Mouse (Mus musculus) heart, embryonic 15.5 days (tissue): Measurements from ENCODE around the gene Rapgef2. TPM values are rescaled to one million over a fixed set of nuclear protein-coding genes. Genes with fewer than 3 reads are reported as not detected.

Experiments used
- ATAC-seq: fragments of 200-750 bp; cut with Nextera tagmentation; replicated peaks from 2 replicates; pipeline ENCODE4 v1.8.0; 2017; ENCODE audit warnings: low read depth, moderate TSS enrichment; ENCODE audit not compliant: insufficient number of reproducible peaks, insufficient read depth, low FRiP score
- H3K27ac ChIP-seq: fragments of 300-500 bp; sonication (generic); 2 replicates; pipeline ENCODE4 v1.5.1; 2015; ENCODE audit warnings: mild to moderate bottlenecking, inconsistent platforms
- H3K27me3 ChIP-seq: fragments of 300-500 bp; sonication (generic); 2 replicates; pipeline ENCODE4 v1.6.1; 2015; ENCODE audit warnings: inconsistent platforms
- H3K36me3 ChIP-seq: fragments of 300-500 bp; sonication (generic); 2 replicates; pipeline ENCODE4 v1.6.1; 2015; ENCODE audit warnings: mild to moderate bottlenecking, inconsistent platforms
- H3K4me1 ChIP-seq: fragments of 300-500 bp; sonication (generic); replicated peaks from 2 replicates; pipeline ENCODE4 v1.6.1; 2015; ENCODE audit warnings: inconsistent platforms
- H3K4me2 ChIP-seq: fragments of 300-500 bp; sonication (generic); 2 replicates; pipeline ENCODE4 v1.6.1; 2015; ENCODE audit warnings: inconsistent platforms, mild to moderate bottlenecking, moderate library complexity
- H3K4me3 ChIP-seq: fragments of 300-500 bp; sonication (generic); 2 replicates; pipeline ENCODE4 v1.5.1; 2015; ENCODE audit warnings: mild to moderate bottlenecking, inconsistent platforms
- H3K9ac ChIP-seq: fragments of 300-500 bp; sonication (generic); 2 replicates; pipeline ENCODE4 v1.6.1; 2015; ENCODE audit warnings: mild to moderate bottlenecking, inconsistent platforms
- H3K9me3 ChIP-seq: fragments of 300-500 bp; sonication (generic); replicated peaks from 2 replicates; pipeline ENCODE4 v1.6.1; 2016; ENCODE audit warnings: inconsistent platforms
- WGBS: fragments of 180-500 bp; shearing (Covaris S2); methylation state at CpG from one replicate; pipeline ENCODE4 v1.1.7; 2015; ENCODE audit warnings: mixed read lengths; 5-methylcytosine and 5-hydroxymethylcytosine counted together
- polyA plus RNA-seq: library from polyadenylated mRNA; unstranded; fragments of >200 nt; fragmentation: Nextera tagmentation; extraction: Ambion mirVana; gene quantifications from 2 replicates; pipeline ENCODE4 v1.2.1, GENCODE M21; 2015

The Rapgef2 gene
- polyA plus RNA-seq, 1 experiment from 2014 or later = 5.7 TPM

GRCm38 (mm10) chr3:79022690-79023089 is 263.6 kb downstream of the Rapgef2 start:
- H3K9me3 ChIP-seq = no peaks in the 10 kb centered on the region
- ATAC-seq = no peak
- H3K27ac ChIP-seq = no peak overlapping the region
- H3K36me3 ChIP-seq = no peaks in the 10 kb centered on the region
- 64% methylated on average over 4 of the region's 4 CpGs for WGBS
- no peaks in the 10 kb centered on the region for H3K27me3 ChIP-seq
- H3K4me1 ChIP-seq = peaks cover 18% of the 10 kb centered on the region
- H3K9ac ChIP-seq = no peak overlapping the region
- no peak overlapping the region for H3K4me3 ChIP-seq
- no peak overlapping the region for H3K4me2 ChIP-seq

GRCm38 (mm10) chr3:79017440-79017839 is 268.9 kb downstream of the Rapgef2 start:
- H3K4me2 ChIP-seq = no peak overlapping the region
- ATAC-seq = no peak
- H3K9ac ChIP-seq = no peak overlapping the region
- H3K9me3 ChIP-seq = no peaks in the 10 kb centered on the region
- H3K27me3 ChIP-seq = no peaks in the 10 kb centered on the region
- H3K4me3 ChIP-seq = no peak overlapping the region
- 66% methylated on average over 4 of the region's 4 CpGs for WGBS
- no peak overlapping the region for H3K27ac ChIP-seq
- no peaks in the 10 kb centered on the region for H3K36me3 ChIP-seq
- 0 out of 2 replicates have a peak, but pooled peaks cover under 1% of the 10 kb centered on the region for H3K4me1 ChIP-seq

- Histone ChIP-seq H3K9ac (no peak overlapping the region), H3K4me2 (no peak overlapping the region), H3K4me1 (no peaks in the 10 kb centered on the region), H3K27ac (no peak overlapping the region), H3K9me3 (no peaks in the 10 kb centered on the region), H3K4me3 (no peak overlapping the region), H3K36me3 (no peaks in the 10 kb centered on the region), H3K27me3 (no peaks in the 10 kb centered on the region)
- 79% methylated on average over 9 of the region's 9 CpGs for WGBS
- ATAC-seq = no peak
Observed at GRCm38 (mm10) chr3:79016830-79017229, 269.5 kb downstream of the Rapgef2 start.

- no peak overlapping the region for H3K9ac ChIP-seq
- 79% methylated on average over 9 of the region's 9 CpGs for WGBS
- no peaks in the 10 kb centered on the region for H3K9me3 ChIP-seq
- no peak overlapping the region for H3K4me3 ChIP-seq
- no peak overlapping the region for H3K27ac ChIP-seq
- H3K4me1 ChIP-seq = no peaks in the 10 kb centered on the region
- no peaks in the 10 kb centered on the region for H3K27me3 ChIP-seq
- no peaks in the 10 kb centered on the region for H3K36me3 ChIP-seq
- no peak for ATAC-seq
- no peak overlapping the region for H3K4me2 ChIP-seq
Observed at GRCm38 (mm10) chr3:79015621-79016474, 270.5 kb downstream of the Rapgef2 start.

Other genes starting within 250 kb of the Rapgef2 start
- gene Gm17359, start 50.1 kb upstream of the Rapgef2 start, polyA plus RNA-seq = not detected in 2 replicates